Mouse (Mus musculus): ENCODE results near the gene Adcy4. TPM values are rescaled to one million over a fixed set of nuclear protein-coding genes. Genes with fewer than 3 reads are reported as not detected.
A peak's percentile ranks its signal among the peaks of the same experiment; 100 is the strongest.

Gene Adcy4
- total RNA-seq, 1 experiment from 2014 or later: 14.3 TPM

GRCm38 (mm10) chr14:55757566-55757965 is 26.3 kb downstream of the Adcy4 start:
- no peak for DNase-seq

DNA sequence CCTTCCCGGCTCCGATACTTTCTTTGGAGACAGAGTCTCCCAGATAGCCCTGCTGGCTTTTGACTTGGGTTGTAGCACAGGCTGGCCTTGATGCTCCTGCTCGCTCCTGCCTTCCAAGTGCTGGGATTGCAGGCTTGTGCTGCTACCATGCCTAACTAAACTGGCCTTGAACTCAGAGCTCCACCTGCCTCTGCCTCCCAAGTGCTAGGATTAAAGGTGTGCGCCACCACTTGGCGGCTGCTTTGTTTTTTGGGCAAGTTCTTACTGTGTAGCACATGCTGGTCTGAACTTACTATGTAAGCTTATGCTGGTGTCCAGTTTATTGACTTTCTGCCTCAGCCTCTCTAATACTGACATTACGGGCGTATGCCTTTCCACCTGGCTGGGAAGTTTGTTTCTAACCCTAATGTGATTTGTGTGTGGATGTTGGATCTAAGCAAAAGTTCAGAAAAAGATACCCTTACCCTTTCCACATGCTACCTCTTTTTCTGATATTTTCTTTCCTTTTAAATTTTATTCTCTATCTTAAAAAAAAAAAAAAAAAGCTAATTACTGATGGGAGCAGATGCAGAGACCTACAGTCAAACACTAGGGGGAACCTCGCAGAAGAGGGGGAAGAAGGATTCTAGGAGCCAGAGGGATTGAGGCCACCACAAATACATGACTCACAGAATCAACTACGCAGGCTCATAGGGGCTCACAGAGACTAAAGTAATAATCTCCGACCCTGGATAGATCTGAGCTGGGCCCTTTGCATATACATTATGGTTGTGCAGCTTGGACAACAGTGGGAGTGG is 36.6 kb downstream of the Adcy4 start:
- DNase-seq: no peak

DNA sequence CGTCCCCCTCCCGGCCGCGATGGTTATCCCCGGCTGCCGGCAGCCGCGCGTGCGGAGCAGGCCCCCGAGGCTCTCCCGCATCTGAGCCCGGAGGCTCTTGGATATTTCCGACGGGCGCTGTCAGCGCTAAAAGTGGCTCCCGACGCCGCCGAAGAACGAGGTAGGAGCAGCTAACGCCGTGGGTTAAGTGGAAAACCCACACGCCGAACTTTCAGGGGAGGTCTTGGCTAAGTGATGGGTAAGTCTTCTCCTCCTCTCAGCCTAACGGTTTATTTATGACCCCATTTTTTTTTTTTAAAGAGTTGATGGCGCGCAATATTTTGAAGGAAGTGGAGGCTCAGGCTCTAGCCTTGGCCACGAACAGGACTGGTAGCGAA is 38.0 kb downstream of the Adcy4 start:
- DNase-seq: no peak

GRCm38 (mm10) chr14:55745180-55745860 is 38.6 kb downstream of the Adcy4 start, which contains the start of the genes Dhrs1 and Nop9:
Gene Dhrs1, minus strand, starts transcription at chr14:55745690.
Gene Nop9, plus strand, starts transcription at chr14:55745693.
- DNase-seq: peak; percentile 95

DNA sequence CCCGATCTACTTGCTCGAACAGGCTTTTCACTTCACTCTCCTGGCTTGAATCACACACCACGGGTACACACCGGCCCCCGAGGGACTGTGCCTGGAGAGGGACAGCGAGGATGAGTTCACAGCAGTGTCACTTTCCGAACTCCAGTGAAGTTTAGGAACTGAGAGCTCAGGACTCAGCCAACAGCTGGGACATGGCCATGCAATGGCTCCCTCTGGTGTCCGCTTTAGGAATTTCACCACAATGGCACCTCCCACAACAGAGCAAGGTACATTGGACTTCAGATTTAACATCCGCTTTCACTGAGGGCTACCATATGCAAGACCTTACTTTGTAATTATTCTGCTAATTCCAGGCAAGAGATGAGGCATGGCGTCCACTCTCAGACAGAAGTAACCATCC is 40.2 kb downstream of the Adcy4 start:
- DNase-seq: peak; percentile 89

GRCm38 (mm10) chr14:55737086-55737687 is 46.7 kb downstream of the Adcy4 start:
- no peak for DNase-seq

GRCm38 (mm10) chr14:55735758-55736157 is 48.1 kb downstream of the Adcy4 start:
- DNase-seq: no peak

DNA sequence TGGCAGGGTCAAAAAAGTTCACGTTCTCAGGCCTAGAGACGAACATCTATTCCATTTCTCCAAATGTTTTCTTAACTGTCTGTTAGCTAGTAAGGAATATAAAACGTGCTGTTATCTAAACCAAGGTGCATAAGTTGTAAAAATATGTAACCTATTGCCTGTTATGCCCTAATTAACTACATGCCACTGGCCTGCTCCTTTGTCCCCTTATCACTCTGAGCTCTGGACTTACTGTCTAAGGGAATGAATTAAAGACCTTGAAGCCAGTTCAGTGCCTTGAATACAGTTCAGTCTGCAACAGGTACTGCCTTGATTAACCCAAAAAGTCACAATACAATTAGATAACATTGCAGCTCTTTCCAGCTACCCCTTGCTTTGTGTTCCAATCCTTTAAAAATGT is 48.6 kb downstream of the Adcy4 start:
- no peak for DNase-seq

GRCm38 (mm10) chr14:55734869-55735268 is 49.0 kb downstream of the Adcy4 start:
- DNase-seq: no peak

GRCm38 (mm10) chr14:55733889-55734288 is 50.0 kb downstream of the Adcy4 start:
- no peak for DNase-seq

DNA sequence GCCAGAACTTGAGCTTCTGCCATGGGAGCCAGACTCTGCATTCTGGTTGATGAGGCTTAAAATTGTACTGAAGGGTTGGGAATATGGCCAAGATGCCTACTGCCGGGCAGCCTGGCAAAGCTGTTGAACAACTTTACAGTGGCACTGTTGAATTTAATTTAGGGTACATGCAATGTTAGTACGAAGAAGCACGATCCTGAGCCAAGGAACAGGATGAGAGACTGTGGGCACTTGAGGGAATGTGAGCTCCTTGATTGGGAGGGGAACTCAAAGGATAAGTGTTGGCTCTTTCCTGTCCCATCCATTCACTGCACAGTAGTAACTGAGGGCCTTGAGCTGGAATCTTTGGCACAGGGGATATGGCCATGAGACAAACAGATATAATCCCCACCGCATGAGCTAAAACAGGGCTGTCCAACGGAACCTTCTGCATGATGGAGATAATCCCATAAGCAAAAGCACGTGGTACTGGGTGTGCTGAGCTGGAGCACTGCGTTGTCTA is 53.3 kb downstream of the Adcy4 start:
- no peak for DNase-seq

- no peak for DNase-seq
Measured at GRCm38 (mm10) chr14:55730116-55730515, 53.8 kb downstream of the Adcy4 start.

- DNase-seq: no peak
Measured at GRCm38 (mm10) chr14:55727889-55728685, 55.8 kb downstream of the Adcy4 start.

- no peak for DNase-seq
Measured at GRCm38 (mm10) chr14:55726261-55726660, 57.6 kb downstream of the Adcy4 start.

DNA sequence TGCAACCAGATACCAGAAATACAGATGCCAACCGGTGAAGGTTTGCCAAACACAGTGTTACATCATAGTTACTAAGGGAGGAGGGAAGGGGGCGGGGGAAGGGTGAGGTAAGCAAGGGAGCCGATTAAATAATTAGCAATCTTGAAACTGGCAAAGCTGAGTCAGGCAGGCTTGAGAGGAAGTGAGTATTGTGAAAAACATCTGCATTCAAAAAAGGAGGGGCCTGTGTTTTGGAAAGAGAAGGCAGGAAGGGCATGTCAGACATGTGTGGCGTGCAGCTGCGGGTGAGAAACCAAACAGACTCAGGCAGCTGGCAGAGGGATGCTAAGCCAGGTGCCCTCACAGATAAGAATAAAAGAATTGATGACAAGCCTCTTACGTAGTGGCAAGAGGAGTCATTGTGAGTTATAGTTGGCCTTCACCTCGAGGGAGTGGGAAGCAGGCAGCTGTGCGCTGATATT is 59.5 kb downstream of the Adcy4 start:
- DNase-seq: peak; percentile 77

DNA sequence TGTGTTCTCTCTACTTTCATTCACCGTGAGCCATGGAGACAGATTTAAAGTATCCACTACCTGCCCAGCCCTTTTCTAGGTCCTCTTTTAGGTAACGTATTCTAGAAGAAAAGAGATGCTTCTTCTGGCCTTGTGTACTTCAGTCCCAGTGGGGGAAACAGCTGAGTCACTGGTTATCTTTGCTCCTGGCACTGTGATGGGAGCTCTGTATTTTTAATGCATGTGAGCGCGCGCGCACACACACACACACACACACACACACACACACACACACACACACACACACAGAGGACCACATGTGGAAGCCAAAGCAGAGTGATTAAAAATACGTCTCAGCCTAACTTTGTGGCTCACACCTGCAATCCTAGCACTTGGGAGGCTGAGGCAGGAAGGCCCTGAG is 60.5 kb downstream of the Adcy4 start:
- DNase-seq: no peak

DNA sequence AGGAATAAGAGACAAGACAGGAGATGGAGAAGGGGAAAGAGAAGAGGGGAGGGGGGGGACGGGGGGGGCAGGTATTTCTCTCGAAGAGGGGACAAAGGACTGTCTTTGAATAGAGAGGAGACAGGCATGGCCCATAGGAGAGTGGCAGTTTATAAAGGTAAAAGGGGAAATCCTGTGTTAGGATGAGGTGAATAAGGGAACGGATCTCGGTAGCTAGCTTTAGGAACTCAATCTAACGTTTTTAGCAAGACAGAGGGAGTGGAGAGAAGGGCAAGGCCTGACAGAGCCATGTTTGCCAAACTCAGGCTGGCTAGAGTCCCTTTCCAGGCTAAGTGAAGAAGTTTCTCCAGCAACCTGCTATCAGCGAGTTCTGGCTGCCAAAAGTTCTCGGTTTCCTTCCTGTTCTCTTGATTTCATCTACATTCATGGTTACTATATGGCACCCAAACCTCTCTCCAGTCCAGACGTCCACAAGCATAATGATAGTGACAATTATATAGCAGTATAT is 61.4 kb downstream of the Adcy4 start:
- DNase-seq: no peak

GRCm38 (mm10) chr14:55721700-55722437 is 62.0 kb downstream of the Adcy4 start, which contains the start of gene Rabggta:
Gene Rabggta, minus strand, starts transcription at chr14:55722263.
- DNase-seq: peak; percentile 96

GRCm38 (mm10) chr14:55721076-55721475 is 62.8 kb downstream of the Adcy4 start:
- DNase-seq: no peak

DNA sequence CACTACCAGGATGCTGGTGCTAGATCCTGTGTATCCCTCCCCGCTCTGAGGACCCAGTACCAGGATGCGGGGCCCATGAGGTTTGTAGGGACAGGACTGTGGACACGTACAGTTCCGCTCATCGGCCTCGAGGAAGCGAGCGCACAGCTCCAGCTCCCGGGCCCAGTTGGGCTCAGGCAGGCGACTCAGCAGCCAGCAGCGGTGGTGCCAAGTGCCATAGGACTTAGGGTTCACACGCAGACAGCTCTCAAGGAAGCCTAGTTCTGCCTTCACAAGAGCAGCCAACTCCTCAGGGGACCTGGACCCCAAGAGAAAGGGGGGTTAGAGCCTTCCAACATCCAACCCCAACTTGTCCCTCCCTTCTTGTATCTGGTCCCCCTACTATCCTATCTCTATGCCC is 63.2 kb downstream of the Adcy4 start:
- no peak for DNase-seq

- DNase-seq: no peak
Measured at GRCm38 (mm10) chr14:55719737-55720136, 64.2 kb downstream of the Adcy4 start.

Data from adrenal gland, postnatal 14 days (tissue).